Mouse (Mus musculus) G1E-ER4 (cell line): ENCODE measurements around the gene Plin3. TPM values are rescaled to one million over a fixed set of nuclear protein-coding genes. Genes with fewer than 3 reads are reported as not detected.

Source experiments
- GATA1 ChIP-seq: IDR thresholded peaks from one replicate; pipeline ENCODE4 v1.8.0; 2012; ENCODE audit warnings: low read length, inconsistent platforms
- polyA plus RNA-seq: library from polyadenylated mRNA; stranded (reverse); fragments of >175 nt; gene quantifications from 2 replicates; pipeline ENCODE4 v1.2.3, GENCODE M21; 2012

Plin3 gene
- polyA plus RNA-seq = 7.3 and 7.9 TPM in 2 replicates

DNA sequence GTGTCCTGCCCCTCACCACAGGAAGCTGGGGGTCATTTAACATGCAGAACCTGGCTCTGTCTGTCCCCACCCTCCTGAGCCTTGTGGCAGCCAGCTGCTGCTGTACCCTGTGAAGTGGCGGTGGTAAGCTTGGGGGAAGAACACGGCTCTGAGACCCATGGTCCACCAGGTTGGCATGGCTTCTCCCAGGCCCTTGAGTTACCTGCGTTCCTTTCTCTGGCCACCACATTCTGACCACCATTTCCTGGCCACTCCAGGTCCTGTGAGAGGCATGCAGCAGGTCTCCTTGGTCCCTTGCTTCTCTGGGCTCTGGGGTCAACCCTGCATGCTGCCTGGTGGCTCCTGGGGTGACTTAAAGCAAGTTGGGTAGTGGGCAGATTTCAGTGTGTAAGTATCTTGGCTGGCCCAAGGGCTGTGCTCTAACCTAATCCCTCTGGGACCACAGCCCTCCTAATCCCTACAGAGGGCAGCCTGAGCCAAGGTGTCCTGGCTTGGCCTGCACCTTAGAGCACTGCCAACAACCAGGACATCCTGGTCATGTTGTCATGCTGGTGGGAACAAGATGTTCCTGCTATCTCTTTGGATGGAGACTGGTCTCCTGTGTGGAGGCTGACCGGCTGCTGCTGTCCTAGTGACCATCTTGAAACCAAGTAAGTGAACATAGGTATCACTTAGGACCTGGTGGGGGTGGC, at the start of gene Plin3:
Gene Plin3 (minus strand): TSS at position 343 of the 692 bp plus-strand sequence.
- TF ChIP-seq GATA1 = no peak

DNA sequence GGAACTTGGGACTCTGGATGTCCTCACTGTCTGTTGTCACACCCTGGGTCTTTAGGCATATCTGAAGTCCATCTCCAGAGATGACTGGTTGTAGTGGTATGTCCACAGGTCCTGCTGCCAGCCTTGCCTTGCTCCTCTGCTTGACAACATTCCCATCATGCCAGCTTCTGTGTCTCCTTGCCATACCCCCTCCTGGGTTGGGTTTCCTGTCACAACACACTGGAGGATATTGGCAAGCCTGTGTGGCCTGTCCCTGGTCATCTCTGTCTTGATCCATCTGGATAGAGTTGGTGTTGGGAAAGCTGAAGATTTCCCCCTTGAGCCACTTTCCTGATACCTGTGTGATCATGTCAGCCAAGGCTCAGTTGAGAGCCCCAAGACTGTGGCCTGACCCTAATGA, 48.0 kb upstream of the Plin3 start:
- TF ChIP-seq GATA1 = no peak

DNA sequence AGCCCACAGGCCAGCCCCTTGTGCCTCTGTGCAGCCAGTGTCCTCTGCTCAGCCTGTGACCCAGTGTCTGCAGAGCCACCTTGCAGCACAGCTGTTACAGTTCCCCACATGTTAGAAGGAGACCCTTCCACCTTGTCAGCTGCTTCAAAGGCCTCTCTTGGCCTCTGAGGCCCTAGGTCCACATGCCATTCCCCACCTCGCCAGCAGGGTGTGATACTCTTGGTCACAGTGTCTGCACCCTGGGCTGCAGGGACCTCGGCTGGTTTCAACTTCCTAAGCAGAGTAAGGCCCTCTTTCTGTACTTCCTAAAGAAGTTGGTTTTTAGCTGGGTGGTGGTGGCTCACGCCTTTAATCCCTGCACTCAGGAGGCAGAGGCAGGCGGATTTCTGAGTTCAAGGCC, 46.2 kb upstream of the Plin3 start:
- no peak for TF ChIP-seq GATA1

DNA sequence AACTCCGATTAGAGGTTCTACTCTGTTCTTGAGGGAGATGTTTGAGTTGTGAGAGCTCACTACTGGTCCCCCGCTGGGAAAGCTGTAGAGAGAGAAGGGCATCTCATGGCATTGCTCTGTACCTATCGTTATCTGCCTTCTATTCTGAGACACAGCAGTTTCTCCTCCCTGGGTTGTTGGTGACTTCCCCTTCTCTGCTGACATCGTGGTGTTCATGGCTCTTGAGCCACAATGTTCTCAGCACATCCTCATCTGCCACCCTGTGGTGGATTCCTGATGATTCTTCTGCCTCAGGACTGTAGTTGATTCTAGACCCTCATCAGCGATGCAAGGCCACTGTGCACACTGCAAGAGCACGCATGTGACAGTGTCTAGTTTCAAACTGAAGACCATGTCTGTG, 45.1 kb upstream of the Plin3 start:
- TF ChIP-seq GATA1 = no peak

DNA sequence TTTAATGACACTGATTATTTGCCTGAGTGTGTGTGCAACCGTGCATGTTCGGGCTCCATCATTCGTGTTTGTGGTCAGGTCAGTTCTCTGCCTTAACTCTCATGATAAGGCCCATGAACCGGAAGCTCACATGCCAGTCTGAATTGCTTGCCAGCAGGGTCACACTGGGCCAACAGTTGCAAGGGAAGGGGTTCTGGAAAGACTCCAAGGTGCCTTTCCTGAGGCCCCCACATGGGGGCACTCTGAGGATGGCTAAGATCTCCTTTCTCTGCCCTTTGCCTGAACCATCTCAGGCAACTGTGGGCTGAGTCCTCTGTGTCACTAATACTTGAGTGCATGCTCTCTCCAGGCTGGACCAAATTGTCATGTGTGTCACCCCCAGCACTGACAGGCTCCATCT, 44.5 kb upstream of the Plin3 start:
- TF ChIP-seq GATA1 = no peak

DNA sequence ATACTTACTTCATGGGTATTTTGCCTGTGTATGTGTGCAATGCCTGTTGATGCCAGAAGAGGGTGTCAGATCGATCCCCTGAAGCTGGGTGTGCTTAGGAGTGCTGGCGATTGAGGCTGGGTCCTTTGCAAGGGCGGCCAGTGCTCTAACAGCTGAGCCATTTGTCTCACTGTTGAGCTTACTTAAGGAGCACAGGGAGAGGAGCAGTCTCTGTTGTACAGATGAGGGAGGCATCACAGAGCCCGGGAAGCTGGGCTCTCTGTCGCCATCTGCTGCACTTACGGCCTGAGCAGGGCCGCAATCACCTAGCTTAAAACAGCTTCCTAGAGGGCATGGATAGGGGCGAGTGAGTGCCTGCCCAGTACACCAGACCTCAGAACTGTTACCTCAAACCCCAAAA, 40.3 kb upstream of the Plin3 start:
- TF ChIP-seq GATA1 = no peak

DNA sequence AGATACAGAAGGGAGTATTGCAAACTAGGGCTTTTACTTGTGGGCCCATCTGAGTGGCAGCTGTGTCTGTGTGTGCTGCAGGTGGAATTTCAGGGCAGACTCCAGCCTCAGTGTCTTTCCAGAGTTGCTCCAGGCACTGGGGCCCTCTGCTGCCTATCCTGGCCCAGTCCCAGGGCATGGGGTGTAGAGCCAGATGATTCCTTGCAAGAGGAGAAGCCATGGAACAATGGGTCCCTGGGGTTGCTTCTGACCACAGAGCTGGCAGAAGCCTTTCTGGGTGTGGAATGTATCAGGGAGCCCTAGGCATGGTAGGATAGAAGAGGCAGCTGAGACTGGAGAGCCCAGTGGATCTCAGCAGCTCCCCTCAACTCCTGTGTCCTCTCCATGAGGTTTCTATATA, 38.6 kb upstream of the Plin3 start:
- TF ChIP-seq GATA1 = no peak

DNA sequence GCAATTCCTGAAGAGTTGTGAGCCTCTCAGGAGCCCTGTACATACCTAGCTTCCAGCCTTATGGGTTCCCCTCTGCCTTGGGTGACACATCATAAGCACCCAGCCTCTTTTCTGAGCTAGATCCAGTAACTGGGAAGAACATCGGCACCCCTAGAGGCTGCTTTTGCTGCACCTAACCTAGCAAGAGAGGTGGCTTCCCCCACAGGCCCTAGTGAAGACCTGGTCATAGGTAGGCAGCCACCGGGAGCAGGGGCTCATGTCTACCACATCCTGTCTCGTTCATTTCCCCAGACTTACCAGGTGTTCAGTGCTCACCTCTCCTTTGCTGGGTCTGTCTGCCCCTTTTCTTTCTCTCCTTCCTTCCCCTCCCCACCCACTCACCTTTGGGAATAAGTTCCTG, 37.7 kb upstream of the Plin3 start:
- TF ChIP-seq GATA1 = no peak

DNA sequence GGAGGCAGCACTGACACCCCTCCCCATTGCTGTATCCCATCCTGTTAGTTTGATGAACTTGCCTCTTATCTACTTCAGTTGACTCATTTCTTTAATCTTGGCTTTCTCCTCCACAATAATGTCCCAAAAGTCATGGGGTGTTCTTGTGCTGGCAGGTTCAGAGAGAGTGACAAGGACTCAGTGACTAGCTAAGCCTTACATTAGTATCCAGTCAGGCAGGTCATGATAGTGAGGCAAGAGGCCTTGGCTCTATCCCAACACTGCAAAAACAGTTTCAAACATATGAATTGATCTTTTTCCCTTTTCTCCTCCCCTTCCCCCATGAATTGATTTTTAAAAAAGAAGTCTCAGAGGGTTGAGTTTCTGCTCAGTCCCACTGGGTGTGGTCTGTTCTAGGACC, 36.6 kb upstream of the Plin3 start:
- no peak for TF ChIP-seq GATA1

DNA sequence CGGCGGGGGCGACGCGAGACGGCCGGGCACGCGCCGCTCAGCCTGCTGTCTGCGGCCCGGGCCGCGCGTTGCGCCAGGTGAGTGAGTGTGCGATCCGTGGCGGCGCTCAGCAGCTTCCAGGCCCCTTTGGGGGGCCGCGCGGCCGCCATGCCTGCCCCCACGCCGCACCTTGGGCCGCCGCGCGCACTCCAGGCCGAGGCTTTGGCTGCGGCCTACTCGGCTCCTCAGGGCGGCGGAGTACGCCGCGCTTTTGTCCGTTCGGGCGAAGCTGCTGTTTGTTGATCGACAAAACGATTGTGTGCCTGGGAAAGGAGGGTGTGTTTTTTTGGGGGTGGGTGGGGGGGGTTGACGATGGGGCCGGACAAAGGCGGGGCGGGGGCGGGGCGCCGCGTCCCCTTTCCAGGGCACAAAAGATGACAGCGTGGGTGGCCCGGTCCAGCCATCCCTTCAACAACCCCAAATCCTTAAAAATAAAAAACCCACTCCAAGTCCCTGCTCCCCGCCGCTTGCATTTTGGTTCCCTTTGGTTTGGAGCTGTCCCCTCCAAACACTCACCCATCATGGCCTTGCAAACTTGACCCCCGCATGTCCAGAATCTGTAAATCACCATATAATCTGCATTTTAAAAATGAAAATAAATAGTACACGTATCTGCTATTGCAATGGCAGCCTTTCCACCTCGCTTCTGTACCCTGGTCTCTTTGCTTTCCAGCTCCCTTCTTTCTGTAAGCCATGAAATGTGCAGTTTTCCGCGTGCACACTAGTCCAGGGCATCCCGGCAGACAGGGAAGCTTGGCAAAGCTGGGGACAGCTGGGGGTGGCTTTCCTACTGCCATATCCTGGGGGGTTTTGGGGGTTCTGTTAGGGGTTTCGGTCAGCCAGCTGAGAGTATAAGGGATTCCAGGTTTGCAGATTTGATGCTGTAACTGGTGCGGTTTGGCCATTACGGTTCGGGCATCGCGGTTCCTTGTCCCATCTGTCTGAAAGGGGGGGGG, 33.8 kb upstream of the Plin3 start:
- TF ChIP-seq GATA1 = no peak

DNA sequence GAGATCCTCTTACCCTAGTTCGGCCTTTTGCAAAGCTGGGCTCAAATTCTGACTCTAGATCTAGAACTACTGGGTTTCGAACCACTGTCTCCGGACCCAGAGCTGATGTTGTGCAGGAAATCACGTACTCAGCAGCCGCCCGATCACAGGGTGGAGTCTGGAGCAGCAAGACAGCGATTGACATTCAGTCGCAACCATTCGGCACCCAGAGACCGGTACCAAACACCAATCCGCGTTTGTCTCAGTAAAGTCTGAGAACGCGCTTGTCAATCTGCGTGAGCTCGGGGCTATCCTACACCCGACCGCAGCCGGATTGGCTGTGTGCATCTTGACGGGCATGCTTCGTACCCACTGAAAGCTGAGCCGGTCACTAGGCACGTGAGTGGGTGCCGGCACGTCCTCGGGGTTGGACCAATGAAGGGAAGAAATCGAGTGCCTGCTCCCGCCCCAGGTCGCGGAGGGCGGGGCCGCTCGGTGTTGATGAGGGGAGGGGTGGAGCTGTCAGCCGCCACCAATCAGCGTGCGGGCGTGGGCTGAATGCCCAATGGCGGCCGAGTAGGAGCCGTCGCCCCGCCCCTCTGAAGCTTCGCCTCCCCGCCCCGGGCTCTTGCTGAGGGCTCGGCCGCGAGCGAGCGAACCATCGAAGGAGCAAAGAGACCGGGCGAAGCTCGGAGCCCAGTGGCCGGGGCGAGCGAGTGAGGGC, 32.9 kb upstream of the Plin3 start, which contains the start of gene Kdm4b:
Gene Kdm4b (plus strand): TSS at position 613 of the 703 bp plus-strand sequence.
- TF ChIP-seq GATA1 = no peak

DNA sequence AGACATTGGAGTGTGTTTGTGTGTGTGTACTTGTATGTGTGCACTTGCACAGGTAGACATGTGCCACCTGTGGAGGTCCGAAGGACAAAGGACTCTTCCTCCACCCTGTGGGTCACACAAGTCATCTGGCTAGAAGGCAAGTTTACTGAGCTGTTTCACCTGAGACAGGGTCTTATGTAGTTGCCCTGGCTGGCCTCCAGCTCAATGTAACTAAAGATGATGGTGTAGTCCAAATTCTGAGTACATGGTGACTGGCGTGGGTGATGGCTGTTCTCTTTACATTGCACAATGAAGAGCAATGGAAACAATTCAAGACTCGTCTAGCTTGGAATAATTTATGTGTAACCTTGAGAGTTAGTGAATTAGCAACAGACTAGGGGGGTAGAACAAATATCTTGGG, 31.7 kb upstream of the Plin3 start:
- TF ChIP-seq GATA1 = no peak

DNA sequence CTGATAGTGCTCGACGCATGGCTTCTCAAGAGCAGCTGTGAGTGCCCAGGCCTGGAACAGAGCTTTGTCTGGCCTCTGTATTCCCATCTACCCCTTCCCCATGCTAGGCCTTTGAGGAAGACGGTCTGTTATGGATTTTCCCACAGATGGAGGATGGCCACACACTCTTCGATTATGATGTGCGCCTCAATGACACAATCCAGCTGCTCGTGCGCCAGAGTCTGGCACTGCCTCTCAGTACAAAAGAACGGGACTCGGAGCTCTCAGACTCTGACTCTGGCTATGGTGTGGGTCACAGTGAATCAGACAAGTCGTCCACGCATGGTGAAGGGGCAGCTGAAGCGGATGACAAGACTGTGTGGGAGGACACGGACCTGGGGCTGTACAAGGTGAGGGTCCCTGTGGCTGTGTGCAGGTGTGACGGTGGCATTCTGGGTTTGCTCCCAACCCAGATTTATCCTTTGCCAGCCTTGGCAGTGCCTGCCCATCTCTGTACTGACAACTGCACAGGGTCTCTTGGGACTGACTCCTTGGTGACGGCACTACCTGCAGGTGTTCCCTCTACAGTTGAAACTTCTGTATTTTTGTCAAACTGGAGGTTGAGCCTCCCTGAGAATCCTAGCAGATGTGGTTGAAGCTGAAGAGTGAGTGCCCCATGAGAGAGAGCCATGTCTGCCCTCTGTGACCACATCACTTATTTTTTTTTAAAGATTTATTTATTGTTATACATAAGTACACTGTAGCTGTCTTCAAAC, 16.7 kb upstream of the Plin3 start:
- TF ChIP-seq GATA1 = no peak

DNA sequence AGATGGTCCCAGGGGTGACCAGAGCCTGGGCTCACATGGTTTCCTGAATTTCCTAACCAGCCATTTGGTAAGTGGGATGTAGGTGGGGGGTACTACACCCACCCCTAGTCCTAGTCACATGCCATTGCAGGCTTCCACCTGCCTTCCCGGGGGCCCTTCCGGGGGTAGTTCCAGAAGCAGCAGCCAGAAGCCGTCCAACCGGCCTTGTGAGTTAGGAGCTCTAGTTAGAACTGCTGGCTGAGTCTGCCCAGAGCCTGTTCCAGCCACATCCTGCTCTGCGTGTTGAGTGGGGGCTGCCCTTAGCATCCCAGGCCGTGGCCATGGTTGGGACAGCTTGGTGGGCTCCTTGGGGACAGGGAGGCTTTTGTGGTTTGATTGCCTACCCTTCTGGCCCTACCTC, 15.4 kb upstream of the Plin3 start:
- TF ChIP-seq GATA1 = no peak

DNA sequence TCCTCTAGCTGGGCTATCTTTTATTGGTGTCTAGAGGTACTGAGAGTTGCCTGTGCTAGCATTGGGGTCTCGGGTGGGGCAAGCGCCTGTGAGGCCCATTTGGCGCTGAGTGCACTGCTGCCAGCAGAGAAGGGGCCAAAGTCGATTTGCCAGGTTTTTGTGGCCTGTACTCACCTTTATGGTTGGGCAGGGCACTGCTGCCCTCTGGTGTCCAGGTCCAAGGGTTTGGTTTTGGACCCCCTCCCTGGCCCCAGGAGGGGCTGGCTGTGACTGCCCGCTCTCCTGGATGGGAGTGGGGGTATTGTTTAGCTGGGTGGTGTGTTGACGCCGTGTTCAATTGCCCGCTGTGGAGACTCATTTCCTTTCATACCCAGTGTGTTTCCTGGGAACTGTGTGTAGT, 13.2 kb upstream of the Plin3 start:
- no peak for TF ChIP-seq GATA1
